Mouse (Mus musculus) frontal cortex, postnatal 14 days (tissue): Measurements from ENCODE around the gene Cfap99.

Experiments used
- DNase-seq, 2 experiments: peaks; one replicate each; pipeline ENCODE4 v3.0.0; 2022; ENCODE audit warnings: low spot score in 2 of 2

The Cfap99 gene

GRCm38 (mm10) chr5:34330136-34330535 lies 41.7 kb downstream of the Cfap99 start:
- DNase-seq: no peak

GRCm38 (mm10) chr5:34334081-34334480 lies 45.7 kb downstream of the Cfap99 start:
- no peak for DNase-seq

GRCm38 (mm10) chr5:34335539-34336096 lies 47.2 kb downstream of the Cfap99 start:
- DNase-seq: no peak

DNA sequence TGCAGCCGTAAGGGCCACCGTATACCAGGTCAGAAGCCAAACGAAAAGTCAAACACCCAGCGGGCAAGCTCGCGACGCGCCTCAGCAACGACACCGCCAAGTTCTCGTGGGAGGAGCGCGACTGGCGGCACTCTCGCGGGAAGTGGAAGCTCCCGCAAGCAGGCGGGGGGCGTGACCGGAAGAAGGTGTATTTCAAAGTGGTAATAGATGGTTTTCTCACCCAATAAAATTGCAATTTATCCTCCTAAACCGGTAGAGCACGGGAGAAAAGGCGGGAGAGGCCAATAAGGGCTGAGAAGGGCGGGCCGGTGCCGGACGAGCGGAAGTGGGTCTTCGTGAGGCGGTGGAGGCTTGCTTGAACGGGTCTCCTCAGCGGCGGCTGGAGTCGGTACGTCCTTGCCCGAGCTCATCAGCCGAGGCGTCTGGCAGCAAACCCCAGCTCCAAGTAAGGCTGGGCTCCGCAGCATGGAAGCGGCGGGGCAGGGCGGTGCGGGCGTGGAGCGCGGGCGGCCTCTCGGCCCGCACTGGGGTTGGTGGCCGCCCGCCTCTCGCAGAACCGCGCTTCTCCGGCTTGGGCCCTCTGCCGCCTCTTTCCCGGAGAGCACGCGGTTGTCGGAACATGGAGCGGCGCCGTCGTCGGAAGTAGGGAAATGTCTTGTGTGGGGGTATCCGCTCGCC lies 47.8 kb downstream of the Cfap99 start, which contains the start of gene Rnf4:
TSS of gene Rnf4 (plus strand) at position 193 of the 678 bp plus-strand sequence.
- DNase-seq: peak; percentile 97

GRCm38 (mm10) chr5:34336775-34337450 lies 48.5 kb downstream of the Cfap99 start:
- peak in 1 of 2 experiments; percentile 27 for DNase-seq

DNA sequence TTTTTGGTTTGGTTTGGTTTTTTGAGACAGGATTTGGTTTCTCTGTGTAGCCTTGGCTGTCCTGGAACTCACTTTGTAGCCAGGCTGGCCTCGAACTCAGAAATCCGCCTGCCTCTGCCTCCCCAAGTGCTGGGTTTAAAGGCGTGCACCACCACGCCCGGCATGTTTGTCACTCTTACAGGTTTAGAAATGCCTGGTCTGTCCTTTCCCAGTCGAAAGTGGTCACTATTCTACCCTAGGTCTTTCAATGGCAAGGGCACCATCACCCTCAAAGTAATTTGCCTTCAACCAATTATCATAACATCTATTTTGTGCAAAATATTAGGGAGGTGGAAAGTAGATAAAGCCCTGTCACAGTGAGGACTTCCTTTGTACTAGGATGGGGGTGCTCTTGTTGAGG lies 51.8 kb downstream of the Cfap99 start:
- no peak for DNase-seq

GRCm38 (mm10) chr5:34352084-34352631 lies 63.8 kb downstream of the Cfap99 start:
- DNase-seq: no peak

GRCm38 (mm10) chr5:34360261-34360660 lies 71.9 kb downstream of the Cfap99 start:
- DNase-seq: no peak

GRCm38 (mm10) chr5:34363115-34363514 lies 74.7 kb downstream of the Cfap99 start:
- no peak for DNase-seq

- no peak for DNase-seq
Observed at GRCm38 (mm10) chr5:34368551-34369290, 80.3 kb downstream of the Cfap99 start.

- peak; percentile 94 to 95 for DNase-seq
Observed at GRCm38 (mm10) chr5:34369341-34370021, 81.1 kb downstream of the Cfap99 start, which contains the start of gene Fam193a. TSS of gene Fam193a (plus strand) at chr5:34369933.

DNA sequence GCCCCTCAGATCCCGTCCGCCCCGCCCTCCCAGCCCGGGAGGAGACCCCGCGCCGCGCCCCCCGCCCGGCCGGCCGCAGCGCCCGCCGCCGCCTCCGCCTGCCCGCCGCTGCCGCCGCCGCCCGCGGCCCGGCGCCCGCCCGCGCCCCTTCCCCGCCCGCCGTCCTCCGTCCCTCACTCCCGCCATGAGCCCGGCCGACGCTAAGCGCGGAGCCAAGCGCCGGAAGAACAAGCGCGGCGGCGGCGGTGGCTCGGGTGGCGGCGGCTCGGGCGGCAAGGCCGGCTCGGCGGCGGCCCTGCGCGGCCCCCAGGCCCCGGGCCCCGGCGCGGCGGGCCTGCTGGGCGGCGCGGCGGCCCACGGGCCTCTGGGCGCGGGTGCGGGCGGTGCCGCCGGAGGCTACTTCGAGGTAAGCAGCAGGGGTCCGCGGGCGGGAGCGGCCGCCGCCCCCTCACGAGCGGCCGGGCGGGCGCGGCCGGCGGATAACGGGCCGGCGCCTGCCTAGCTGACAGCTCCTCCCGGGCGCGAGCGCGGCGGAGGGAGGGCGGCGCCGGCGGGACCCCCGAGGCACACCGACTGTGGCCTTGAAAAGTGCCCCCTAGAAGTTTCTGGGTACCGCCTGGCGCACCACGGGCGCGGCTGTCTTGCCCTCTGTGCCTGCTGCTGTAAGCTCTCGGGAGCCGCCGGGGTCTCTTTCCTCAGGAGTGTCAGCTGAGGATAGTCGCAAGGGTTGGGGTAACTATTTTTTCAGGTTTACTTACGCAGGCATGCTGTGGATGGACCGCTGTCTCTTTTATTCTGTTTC lies 81.8 kb downstream of the Cfap99 start:
- peak; percentile 31 to 33 for DNase-seq

GRCm38 (mm10) chr5:34370840-34371239 lies 82.4 kb downstream of the Cfap99 start:
- no peak for DNase-seq

DNA sequence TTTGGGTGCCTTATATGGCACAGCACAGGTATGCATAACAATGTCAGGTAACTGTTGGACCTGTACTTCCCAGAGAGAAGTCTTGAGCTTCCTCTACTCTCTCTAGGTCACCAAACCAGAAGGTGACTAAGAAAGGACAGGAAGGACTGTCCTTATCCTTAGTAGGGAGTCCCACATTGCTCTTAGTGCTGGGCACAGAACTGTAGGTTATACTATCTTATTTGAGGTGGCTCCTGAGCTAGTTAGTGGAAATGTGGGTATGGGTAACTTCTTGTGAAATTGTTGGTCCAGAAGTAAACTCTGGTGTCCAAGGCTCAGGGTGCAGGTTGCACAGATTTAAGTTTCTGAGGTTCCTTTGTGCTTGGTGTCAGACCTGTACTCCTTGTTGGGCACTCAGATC lies 83.7 kb downstream of the Cfap99 start:
- DNase-seq: no peak

GRCm38 (mm10) chr5:34372541-34372940 lies 84.1 kb downstream of the Cfap99 start:
- DNase-seq: no peak
